Mouse (Mus musculus) monocyte, adult 5-6 weeks (primary cell): Measurements from ENCODE around the gene Olfr905. TPM values are rescaled to one million over a fixed set of nuclear protein-coding genes. Genes with fewer than 3 reads are reported as not detected.

Experiments
- ATAC-seq: fragments of 153-309, 156-312 bp; replicated peaks from 2 replicates; pipeline ENCODE4 v1.8.0; 2017; ENCODE audit warnings: mild to moderate bottlenecking; ENCODE audit not compliant: low TSS enrichment, insufficient number of reproducible peaks, severe bottlenecking, poor library complexity, low FRiP score
- total RNA-seq: library from RNA; stranded (forward); fragments of 200-1000, 200-491, 200-594 nt; gene quantifications from 3 replicates; pipeline ENCODE4 v1.2.3, GENCODE M21; 2017

Olfr905 gene
- total RNA-seq, result not detected in 3 replicates

- no peak for ATAC-seq
Observed at GRCm38 (mm10) chr9:38470807-38471206, at the start of gene Olfr905. Olfr905 (plus strand) TSS chr9:38471107.

GRCm38 (mm10) chr9:38423801-38424200, 47.1 kb upstream of the Olfr905 start:
- no peak for ATAC-seq

- no peak for ATAC-seq
Observed at GRCm38 (mm10) chr9:38427026-38427425, 43.9 kb upstream of the Olfr905 start.

GRCm38 (mm10) chr9:38429155-38429554, 41.8 kb upstream of the Olfr905 start, which contains the start of gene Olfr901:
Olfr901 (plus strand) TSS chr9:38429455.
- ATAC-seq, result no peak

- no peak for ATAC-seq
Observed at GRCm38 (mm10) chr9:38447352-38447751, 23.6 kb upstream of the Olfr905 start, which contains the start of gene Olfr902. Olfr902 (plus strand) TSS chr9:38447652.

GRCm38 (mm10) chr9:38462844-38463243, 8.1 kb upstream of the Olfr905 start, which contains the start of gene Olfr904:
Olfr904 (plus strand) TSS chr9:38463144.
- ATAC-seq, result no peak

GRCm38 (mm10) chr9:38486785-38487184, 15.9 kb downstream of the Olfr905 start, which contains the start of gene Olfr906:
Olfr906 (plus strand) TSS chr9:38487085.
- ATAC-seq, result no peak

GRCm38 (mm10) chr9:38495501-38495900, 24.6 kb downstream of the Olfr905 start, which contains the start of gene Olfr907:
Olfr907 (plus strand) TSS chr9:38495801.
- ATAC-seq, result no peak

- 0 out of 2 replicates have a peak, but pooled peaks have one; percentile 17 for ATAC-seq
Observed at GRCm38 (mm10) chr9:38512353-38512752, 41.4 kb downstream of the Olfr905 start.

GRCm38 (mm10) chr9:38521280-38521679, 50.4 kb downstream of the Olfr905 start, which contains the start of gene Olfr911-ps1:
Olfr911-ps1 (plus strand) TSS chr9:38521580.
- ATAC-seq, result no peak

Other genes with a start within 250 kb of the Olfr905 start
- gene Olfr143, start 218.3 kb upstream of the Olfr905 start, total RNA-seq, result not detected in 3 replicates
- gene Olfr895, start 203.3 kb upstream of the Olfr905 start, total RNA-seq, result not detected in 3 replicates
- not detected in 3 replicates for gene Olfr896-ps1, start 180.0 kb upstream of the Olfr905 start, total RNA-seq
- gene Olfr25, start 142.0 kb upstream of the Olfr905 start, total RNA-seq, result 0.32 TPM in 1 of 3 replicates, not detected in the others
- not detected in 3 replicates for gene Olfr898, start 122.7 kb upstream of the Olfr905 start, total RNA-seq
- not detected in 3 replicates for gene Olfr250, start 104.2 kb upstream of the Olfr905 start, total RNA-seq
- gene Olfr251, start 94.0 kb upstream of the Olfr905 start, total RNA-seq, result not detected in 3 replicates
- gene Olfr147, start 69.4 kb upstream of the Olfr905 start, total RNA-seq, result not detected in 3 replicates
- gene Olfr901, start 41.7 kb upstream of the Olfr905 start, total RNA-seq, result not detected in 3 replicates
- not detected in 3 replicates for gene Olfr902, start 23.5 kb upstream of the Olfr905 start, total RNA-seq
- gene Olfr904, start 8.0 kb upstream of the Olfr905 start, total RNA-seq, result not detected in 3 replicates
- not detected in 3 replicates for gene Olfr906, start 16.0 kb downstream of the Olfr905 start, total RNA-seq
- not detected in 3 replicates for gene Olfr907, start 24.7 kb downstream of the Olfr905 start, total RNA-seq
- gene Olfr911-ps1, start 50.5 kb downstream of the Olfr905 start, total RNA-seq, result not detected in 3 replicates
- gene Olfr910, start 66.7 kb downstream of the Olfr905 start, total RNA-seq, result not detected in 3 replicates
- gene Olfr912, start 109.1 kb downstream of the Olfr905 start, total RNA-seq, result not detected in 3 replicates
- gene Olfr913, start 121.7 kb downstream of the Olfr905 start, total RNA-seq, result not detected in 3 replicates
- not detected in 3 replicates for gene Olfr914, start 134.0 kb downstream of the Olfr905 start, total RNA-seq
- not detected in 3 replicates for gene Olfr916, start 188.8 kb downstream of the Olfr905 start, total RNA-seq
- not detected in 3 replicates for gene Olfr917, start 194.7 kb downstream of the Olfr905 start, total RNA-seq
- not detected in 3 replicates for gene Olfr918, start 203.5 kb downstream of the Olfr905 start, total RNA-seq
- not detected in 3 replicates for gene Olfr919, start 232.6 kb downstream of the Olfr905 start, total RNA-seq
- gene Vwa5a, start 247.2 kb downstream of the Olfr905 start, total RNA-seq, result 29.2 to 35.0 TPM (median 33.1 TPM) in 3 replicates